ENCODE assay signal across 9 mouse cellular contexts in genomic region chr3:120983556-120984270, GRCm38 (mm10).
A peak's percentile ranks its signal among the peaks of the same experiment; 100 is the strongest.
DNase-seq lines count a peak whose midpoint lies in the region; ATAC-seq lines count a peak whose summit lies in the region.
"Had no signal": no experiment of that assay in that cellular context is flagged by ENCODE, and none has a peak within 500 bp of the region (broad histone marks: within the 10 kb centered on the region; RNA-seq: fewer than 3 reads in every experiment).

No protein-coding gene starts in this region.

- H3K27me3 ChIP-seq in embryonic facial prominence, embryonic 15.5 days: no peaks in the 10 kb centered on the region
- H3K27me3 ChIP-seq in neural tube, embryonic 11.5 days (ENCODE audit: control insufficient read depth, insufficient read depth, low read length): no peaks in the 10 kb centered on the region
- H3K27me3 ChIP-seq: CH12.LX had no signal

- H3K9ac ChIP-seq in embryonic facial prominence, embryonic 15.5 days: no peak overlapping the region
- no peak overlapping the region for H3K9ac ChIP-seq in neural tube, embryonic 11.5 days (ENCODE audit: low read length)

- peak overlapping the region; percentile 31; the same call in 1 of the 2 replicates for H3K4me2 ChIP-seq in embryonic facial prominence, embryonic 15.5 days (replicated peaks)
- H3K4me2 ChIP-seq in neural tube, embryonic 11.5 days (ENCODE audit: low read depth): no peak overlapping the region

- no peaks in the 10 kb centered on the region for H3K9me3 ChIP-seq in embryonic facial prominence, embryonic 15.5 days (replicated peaks)
- H3K9me3 ChIP-seq in neural tube, embryonic 11.5 days (ENCODE audit: control insufficient read depth, low read length): no peaks in the 10 kb centered on the region

- no peak overlapping the region for H3K4me3 ChIP-seq in embryonic facial prominence, embryonic 15.5 days (replicated peaks)
- H3K4me3 ChIP-seq in neural tube, embryonic 11.5 days (ENCODE audit: low read depth, low read length): no peak overlapping the region

- no peak overlapping the region for H3K27ac ChIP-seq in embryonic facial prominence, embryonic 15.5 days (replicated peaks)
- H3K27ac ChIP-seq in neural tube, embryonic 11.5 days (ENCODE audit: low read depth, low read length): no peak overlapping the region

- H3K4me1 ChIP-seq in embryonic facial prominence, embryonic 15.5 days: no peaks in the 10 kb centered on the region
- H3K4me1 ChIP-seq in neural tube, embryonic 11.5 days (ENCODE audit: control insufficient read depth, insufficient read depth, low read length): no peaks in the 10 kb centered on the region

- no peaks in the 10 kb centered on the region for H3K36me3 ChIP-seq in embryonic facial prominence, embryonic 15.5 days
- no peaks in the 10 kb centered on the region for H3K36me3 ChIP-seq in neural tube, embryonic 11.5 days (ENCODE audit: control insufficient read depth, insufficient read depth, low read length)

- intact Hi-C loops in gastrocnemius, postnatal 36 days (cut with DNase I): no loop called here

- WGBS in embryonic facial prominence, embryonic 15.5 days: 42% methylated on average over 17 of the region's 17 CpGs
- 49% methylated on average over 17 of the region's 17 CpGs for WGBS in neural tube, embryonic 11.5 days

- DNase-seq in layer of hippocampus, postnatal 10 days (ENCODE audit: low spot score in 2 of 2): peak; percentile 24 to 49
- DNase-seq in neural tube, embryonic 11.5 days (ENCODE audit: low spot score): peak; percentile 53
- no peak for DNase-seq in gastrocnemius, postnatal 36 days
- no peak for DNase-seq in adrenal gland, adult 18-20 months (ENCODE audit: low spot score in 2 of 2)
- DNase-seq in urinary bladder, postnatal 4 days (ENCODE audit: low spot score in 2 of 2): no peak

- ATAC-seq in cerebellum, adult (ENCODE audit: insufficient number of reproducible peaks, low FRiP score, low TSS enrichment): peak; percentile 88
- no peak for ATAC-seq in embryonic facial prominence, embryonic 15.5 days (ENCODE audit: insufficient number of reproducible peaks, low FRiP score, low TSS enrichment, low read depth)
- peak; percentile 76 for ATAC-seq in neural tube, embryonic 11.5 days (ENCODE audit: insufficient read depth, low FRiP score, low TSS enrichment)
- ATAC-seq in megakaryocyte, adult 5-6 weeks (ENCODE audit: poor library complexity, severe bottlenecking): no peak

Comparison
In these comparisons a context has a peak if more than half of its experiments do, and no peak if none do; other contexts are left out.
1. ATAC-seq: peak in cerebellum, adult (single experiment) and neural tube, embryonic 11.5 days (single experiment); none in embryonic facial prominence, embryonic 15.5 days (single experiment) and megakaryocyte, adult 5-6 weeks (single experiment).
2. DNase-seq: peak in layer of hippocampus, postnatal 10 days (2 of 2) and neural tube, embryonic 11.5 days (single experiment); none in gastrocnemius, postnatal 36 days (0 of 2), adrenal gland, adult 18-20 months (0 of 2) and urinary bladder, postnatal 4 days (0 of 2).